Mouse (Mus musculus) heart, postnatal 0 days (tissue): ENCODE results near the gene Zbtb39.

Experiments used
- CTCF ChIP-seq: IDR thresholded peaks from 2 replicates; pipeline ENCODE4 v1.5.1; 2016; ENCODE audit warnings: antibody characterized with exemption, control low read depth, low read depth
- EP300 ChIP-seq: IDR thresholded peaks from 2 replicates; pipeline ENCODE4 v1.6.1; 2016; ENCODE audit warnings: antibody characterized with exemption, low read depth

- TF ChIP-seq CTCF (no peak), EP300 (no peak)
Observed at GRCm38 (mm10) chr10:127745886-127746285, 6.5 kb downstream of the Zbtb39 start.
